Mouse (Mus musculus): ENCODE results near the gene Micall1.

The Micall1 gene

DNA sequence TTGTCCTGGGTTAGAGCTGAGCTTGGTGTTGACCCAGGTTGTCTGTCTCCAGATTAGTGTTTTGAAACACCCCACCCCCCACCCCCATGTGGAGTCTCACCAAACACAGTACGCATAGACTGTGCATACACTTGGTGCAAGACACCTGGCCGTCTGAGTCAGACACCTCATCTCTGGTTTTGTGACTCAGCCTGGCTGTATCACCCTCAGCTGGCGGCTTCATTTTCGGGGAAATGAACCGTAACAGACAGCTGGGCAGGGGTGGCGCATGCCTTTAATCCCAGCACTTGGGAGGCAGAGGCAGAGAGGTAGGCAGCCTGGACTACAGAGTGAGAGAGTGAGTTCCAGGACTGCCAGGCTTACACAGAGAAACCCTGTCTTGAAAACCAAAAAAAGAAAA, 68.2 kb downstream of the Micall1 start:
- in situ Hi-C loops (cut with MboI, MseI): no loop called here

DNA sequence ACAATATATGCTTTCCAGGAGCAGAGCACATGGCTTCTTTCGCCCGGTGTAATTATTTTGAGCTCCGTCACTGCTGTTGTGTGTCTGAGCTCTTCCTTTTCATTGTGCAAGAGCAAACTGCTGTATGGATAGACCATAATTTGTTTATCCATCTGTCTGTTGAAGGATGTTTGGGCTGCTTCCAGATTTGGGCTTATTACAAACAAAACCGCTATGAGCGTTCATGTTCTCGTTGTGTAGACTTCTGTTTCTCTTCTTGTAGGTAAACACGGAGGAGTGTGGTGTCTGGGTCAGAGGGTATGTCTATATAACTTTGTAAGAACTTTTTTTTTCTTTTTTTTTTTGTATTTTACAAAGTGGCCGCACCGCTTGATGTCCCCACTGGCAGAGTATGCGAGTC, 76.5 kb downstream of the Micall1 start:
- in situ Hi-C loops (cut with MboI, MseI): no loop called here
